Mouse (Mus musculus) heart, embryonic 14.5 days (tissue): ENCODE results near the gene Eif2s3x. TPM values are rescaled to one million over a fixed set of nuclear protein-coding genes. Genes with fewer than 3 reads are reported as not detected.

ENCODE experiments used
- ATAC-seq: fragments of 200-750 bp; cut with Nextera tagmentation; 2 replicates; pipeline ENCODE4 v1.8.0; 2017; ENCODE audit warnings: low read depth, moderate TSS enrichment; ENCODE audit not compliant: insufficient number of reproducible peaks, insufficient read depth, low FRiP score
- H3K27ac ChIP-seq, 2 experiments: fragments of 200-500 bp in 1 of 2; fragments of 300-500 bp in 1 of 2; sonication (generic) in 1 of 2; replicated peaks in 1 of 2; 2 replicates each; pipeline ENCODE4 v1.5.1; 2012 to 2014; ENCODE audit warnings: low read depth in 2 of 2, low read length in 2 of 2, control low read depth in 1 of 2, mild to moderate bottlenecking in 1 of 2, mixed read lengths in 1 of 2; ENCODE audit not compliant: control insufficient read depth in 1 of 2, insufficient read depth in 1 of 2
- H3K27me3 ChIP-seq: fragments of 300-500 bp; sonication (generic); 2 replicates; pipeline ENCODE4 v1.6.1; 2014; ENCODE audit warnings: mild to moderate bottlenecking, low read length, control low read depth; ENCODE audit not compliant: control insufficient read depth, insufficient read depth
- H3K36me3 ChIP-seq: fragments of 300-500 bp; sonication (generic); 2 replicates; pipeline ENCODE4 v1.6.1; 2014; ENCODE audit warnings: mild to moderate bottlenecking, control low read depth, low read length, mixed read lengths; ENCODE audit not compliant: control insufficient read depth, insufficient read depth
- H3K4me1 ChIP-seq, 2 experiments: fragments of 200-500 bp in 1 of 2; fragments of 300-500 bp in 1 of 2; sonication (generic) in 1 of 2; 2 replicates each; pipeline ENCODE4 v1.6.1; 2012 to 2014; ENCODE audit warnings: low read length in 2 of 2, control low read depth in 1 of 2, mixed read lengths in 1 of 2; ENCODE audit not compliant: control insufficient read depth in 2 of 2, insufficient read depth in 2 of 2
- H3K4me2 ChIP-seq: fragments of 300-500 bp; sonication (generic); 2 replicates; pipeline ENCODE4 v1.6.1; 2014; ENCODE audit warnings: mild to moderate bottlenecking, low read length
- H3K4me3 ChIP-seq, 2 experiments: fragments of 200-500 bp in 1 of 2; fragments of 300-500 bp in 1 of 2; sonication (generic) in 1 of 2; 2 replicates each; pipeline ENCODE4 v1.5.1; 2012 to 2014; ENCODE audit warnings: low read length in 2 of 2, mild to moderate bottlenecking in 2 of 2, control low read depth in 1 of 2, low read depth in 1 of 2, moderate library complexity in 1 of 2; ENCODE audit not compliant: control insufficient read depth in 1 of 2, insufficient read depth in 1 of 2
- H3K9ac ChIP-seq: fragments of 300-500 bp; sonication (generic); 2 replicates; pipeline ENCODE4 v1.6.1; 2014; ENCODE audit warnings: mild to moderate bottlenecking, low read length
- H3K9me3 ChIP-seq: fragments of 300-500 bp; sonication (generic); 2 replicates; pipeline ENCODE4 v1.6.1; 2016; ENCODE audit warnings: low read length, control low read depth; ENCODE audit not compliant: control insufficient read depth
- WGBS: fragments of 180-500 bp; shearing (Covaris S2); extraction: QIAGEN DNeasy Blood & Tissue Kit; methylation state at CpG from one replicate; pipeline ENCODE4 v1.1.7; 2014; 5-methylcytosine and 5-hydroxymethylcytosine counted together
- polyA plus RNA-seq: library from polyadenylated mRNA; unstranded; fragments of >200 nt; fragmentation: Nextera tagmentation; extraction: Ambion mirVana; gene quantifications from 2 replicates; pipeline ENCODE4 v1.2.1, GENCODE M21; 2014

Eif2s3x gene
- polyA plus RNA-seq: 46.9 and 75.7 TPM in 2 replicates

DNA sequence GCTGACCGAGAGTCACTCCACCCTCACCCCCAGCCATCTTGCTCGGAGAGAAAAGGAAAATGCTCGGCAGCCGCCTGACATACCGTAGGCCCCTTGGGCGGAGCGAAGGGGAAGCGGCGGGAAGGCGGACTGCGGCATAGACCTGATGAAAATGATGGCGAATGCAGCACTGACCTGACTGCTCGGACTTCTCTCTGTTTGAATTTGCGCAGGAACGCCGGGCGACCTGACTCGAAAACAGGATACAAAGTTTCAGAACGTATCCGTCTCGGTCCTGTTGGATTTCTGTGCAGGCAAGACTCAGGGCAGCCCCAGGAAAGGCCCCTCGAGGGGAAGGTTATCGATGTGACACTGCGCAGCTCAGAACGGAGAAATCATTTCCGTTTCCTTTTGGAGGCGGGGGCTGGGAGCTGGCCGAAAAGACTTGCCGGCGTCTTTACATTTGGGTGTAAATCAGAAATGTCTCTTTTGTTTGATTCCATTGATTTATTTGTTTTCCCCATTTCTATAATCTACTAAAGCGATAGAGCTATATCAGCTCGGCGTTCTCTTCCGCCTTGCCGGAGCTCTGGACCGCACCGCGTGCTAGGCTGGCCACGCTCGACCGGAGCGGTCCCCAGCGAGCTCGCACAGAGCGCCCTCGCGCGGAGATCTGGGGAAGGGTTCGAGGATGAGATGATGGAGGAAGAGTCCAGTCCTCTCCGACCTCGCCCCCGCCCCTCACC is at the start of gene Eif2s3x:
Gene Eif2s3x, minus strand, starts transcription at position 266 of the 725 bp plus-strand sequence.
- no peaks in the 10 kb centered on the region for H3K9me3 ChIP-seq
- H3K4me2 ChIP-seq: peak within 1 kb of the TSS; percentile 73
- peak within 1 kb of the TSS; percentile 75 to 88 for H3K27ac ChIP-seq
- H3K4me3 ChIP-seq: peak within 1 kb of the TSS; percentile 79 to 82
- 0% methylated on average over 52 of the region's 52 CpGs for WGBS
- no peaks in the 10 kb centered on the region for H3K4me1 ChIP-seq
- H3K36me3 ChIP-seq: peaks cover 28% of the 10 kb centered on the region
- H3K27me3 ChIP-seq: no peaks in the 10 kb centered on the region
- peak; percentile 93 for ATAC-seq
- H3K9ac ChIP-seq: peak within 1 kb of the TSS; percentile 91

DNA sequence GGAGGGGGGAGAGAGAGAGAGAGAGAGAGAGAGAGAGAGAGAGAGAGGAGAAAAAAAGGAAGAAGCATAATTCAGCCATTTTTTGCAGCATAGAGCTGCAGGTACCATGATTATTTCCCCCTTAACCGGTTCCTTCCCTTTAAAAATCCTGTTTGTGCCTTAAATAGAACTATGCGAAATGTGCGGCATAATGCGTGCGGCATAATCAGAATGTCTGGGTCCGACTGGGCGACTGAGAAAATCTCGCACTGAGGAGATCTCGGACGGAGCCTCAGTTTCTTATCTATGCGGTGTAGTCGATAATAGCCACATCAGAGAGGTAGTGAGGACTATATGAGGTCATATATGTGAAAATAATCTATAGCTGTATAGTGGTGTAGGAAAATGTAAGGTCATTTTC is 22.9 kb upstream of the Eif2s3x start:
- Histone ChIP-seq H3K27me3 (peaks cover 49% of the 10 kb centered on the region), H3K4me2 (peak overlapping the region; percentile 68), H3K27ac (0 out of 4 replicates have a peak overlapping the region, but pooled peaks of 1 of the 2 experiments have one; percentile 27), H3K4me3 (peak overlapping the region; percentile 68 to 80), H3K36me3 (no peaks in the 10 kb centered on the region), H3K4me1 (no peaks in the 10 kb centered on the region), H3K9ac (peak overlapping the region; percentile 84), H3K9me3 (no peaks in the 10 kb centered on the region)
- 30% methylated on average over 12 of the region's 12 CpGs for WGBS
- no peak for ATAC-seq

DNA sequence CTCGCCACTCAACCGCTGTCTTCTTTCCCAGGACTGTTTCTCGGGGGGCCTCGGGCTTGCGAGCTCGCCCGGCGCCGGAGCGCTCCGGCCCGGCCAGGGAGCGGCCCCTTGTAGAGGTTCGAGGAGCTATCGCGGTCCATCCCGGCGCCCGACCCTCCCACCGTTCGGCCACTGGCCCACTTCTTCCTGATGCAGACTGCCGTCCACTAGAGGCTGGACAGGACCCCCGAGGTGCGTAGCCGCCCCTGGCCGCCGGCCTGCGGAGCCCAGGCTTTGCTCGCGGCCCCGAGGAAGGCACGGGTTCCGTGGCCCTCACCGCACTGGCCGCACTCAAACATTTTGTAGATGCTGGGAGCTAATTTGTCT is 22.5 kb upstream of the Eif2s3x start:
- WGBS: 15% methylated on average over 34 of the region's 35 CpGs
- peak overlapping the region; percentile 68 to 80 for H3K4me3 ChIP-seq
- H3K4me1 ChIP-seq: no peaks in the 10 kb centered on the region
- peak; percentile 37 for ATAC-seq
- H3K27ac ChIP-seq: peak overlapping the region; percentile 81 to 85
- peaks cover 52% of the 10 kb centered on the region for H3K27me3 ChIP-seq
- H3K9ac ChIP-seq: peak overlapping the region; percentile 84
- H3K36me3 ChIP-seq: no peaks in the 10 kb centered on the region
- no peaks in the 10 kb centered on the region for H3K9me3 ChIP-seq
- H3K4me2 ChIP-seq: peak overlapping the region; percentile 68

DNA sequence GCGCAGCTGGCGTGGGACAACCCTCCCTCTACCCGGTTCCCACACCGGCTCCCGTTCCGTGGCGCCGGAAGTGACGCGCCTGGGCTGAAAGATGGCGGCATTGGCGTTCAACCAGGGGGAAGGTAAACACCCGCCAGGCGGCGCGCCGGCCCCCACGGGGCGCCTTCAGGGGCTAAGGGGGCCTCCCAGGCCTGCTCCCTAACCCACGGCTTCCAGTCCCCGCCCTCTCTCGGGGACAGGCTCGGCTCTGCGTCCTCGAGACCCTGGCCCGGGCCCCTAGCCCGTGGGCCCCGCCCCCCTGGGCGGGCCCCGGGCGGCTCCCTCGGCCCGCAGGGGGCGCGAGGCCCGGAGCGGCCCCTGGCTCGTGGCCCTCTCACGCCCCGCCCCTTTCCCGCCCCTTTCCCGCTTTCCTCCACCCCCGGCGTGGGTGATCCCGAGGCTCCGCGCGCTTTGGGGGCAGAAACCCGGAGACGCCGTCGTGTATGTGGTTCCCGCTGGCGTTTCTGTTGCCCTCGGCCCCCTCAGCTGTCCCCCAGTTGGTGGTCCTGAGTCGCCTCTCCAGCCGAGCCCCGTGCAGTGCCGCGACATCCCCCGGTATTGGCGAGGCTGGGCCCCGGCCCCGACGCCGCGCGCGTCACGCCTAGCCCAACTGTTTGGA is 22.0 kb upstream of the Eif2s3x start, which contains the start of gene Klhl15:
Gene Klhl15, plus strand, starts transcription at position 68 of the 658 bp plus-strand sequence.
- 10% methylated on average over 35 of the region's 70 CpGs for WGBS
- ATAC-seq: peak; percentile 96
- Histone ChIP-seq H3K27ac (peak within 1 kb of the TSS; percentile 81 to 85), H3K4me2 (peak within 1 kb of the TSS; percentile 68), H3K9ac (peak within 1 kb of the TSS; percentile 84), H3K4me3 (peak within 1 kb of the TSS; percentile 68 to 80), H3K27me3 (peaks cover 54% of the 10 kb centered on the region), H3K9me3 (no peaks in the 10 kb centered on the region), H3K4me1 (no peaks in the 10 kb centered on the region), H3K36me3 (no peaks in the 10 kb centered on the region)

- Histone ChIP-seq H3K4me3 (peak overlapping the region; percentile 68 to 80), H3K27me3 (peaks cover 50% of the 10 kb centered on the region), H3K4me1 (no peaks in the 10 kb centered on the region), H3K9me3 (no peaks in the 10 kb centered on the region), H3K27ac (peak overlapping the region; percentile 76 to 85), H3K36me3 (no peaks in the 10 kb centered on the region), H3K9ac (peak overlapping the region; percentile 84), H3K4me2 (peak overlapping the region; percentile 68)
- WGBS: 15% methylated on average over 24 of the region's 25 CpGs
- ATAC-seq: no peak
Measured at GRCm38 (mm10) chrX:94233936-94234531, 21.4 kb upstream of the Eif2s3x start.

- H3K9ac ChIP-seq: no peak overlapping the region
- no peak overlapping the region for H3K27ac ChIP-seq
- H3K36me3 ChIP-seq: no peaks in the 10 kb centered on the region
- no peak for ATAC-seq
- peak overlapping the region in 1 of 2 experiments; percentile 68; a peak in 1 of 4 replicates for H3K4me3 ChIP-seq
- H3K4me2 ChIP-seq: peak overlapping the region; percentile 68
- 31% methylated on average over 5 of the region's 5 CpGs for WGBS
- no peaks in the 10 kb centered on the region for H3K9me3 ChIP-seq
- H3K27me3 ChIP-seq: peaks cover 44% of the 10 kb centered on the region
- no peaks in the 10 kb centered on the region for H3K4me1 ChIP-seq
Measured at GRCm38 (mm10) chrX:94233432-94233831, 20.8 kb upstream of the Eif2s3x start.

- ATAC-seq: no peak
- 15% methylated on average over 7 of the region's 7 CpGs for WGBS
- peak overlapping the region in 1 of 2 experiments; percentile 75; a peak in 2 of 4 replicates for H3K27ac ChIP-seq
- H3K27me3 ChIP-seq: no peaks in the 10 kb centered on the region
- H3K4me3 ChIP-seq: peak overlapping the region in 1 of 2 experiments; percentile 82; a peak in 2 of 4 replicates
- H3K4me2 ChIP-seq: peak overlapping the region; percentile 73
- peaks cover 22% of the 10 kb centered on the region for H3K36me3 ChIP-seq
- H3K4me1 ChIP-seq: no peaks in the 10 kb centered on the region
- peak overlapping the region; percentile 91 for H3K9ac ChIP-seq
- no peaks in the 10 kb centered on the region for H3K9me3 ChIP-seq
Measured at GRCm38 (mm10) chrX:94213384-94213783, 722 bp upstream of the Eif2s3x start.
